Mouse (Mus musculus) MEL (cell line): Measurements from ENCODE around the gene Dcdc2a. TPM values are rescaled to one million over a fixed set of nuclear protein-coding genes. Genes with fewer than 3 reads are reported as not detected.

ENCODE experiments used
- DNase-seq: peaks from one replicate; pipeline ENCODE4 v3.0.0; 2011; ENCODE audit warnings: low read depth, low spot score
- H3K27ac ChIP-seq: 2 replicates; pipeline ENCODE4 v1.5.1; 2012; ENCODE audit warnings: low read depth, mild to moderate bottlenecking, control low read depth, low read length, moderate library complexity; ENCODE audit not compliant: control insufficient read depth
- H3K27me3 ChIP-seq, 2 experiments: fragments of 150-350 bp in 1 of 2; sonication (generic) in 1 of 2; 2 replicates each; pipeline ENCODE4 v1.6.1; 2012; ENCODE audit warnings: low read length in 2 of 2, mild to moderate bottlenecking in 2 of 2, improper control_type of control experiment in 1 of 2, moderate library complexity in 1 of 2; ENCODE audit not compliant: insufficient read depth in 2 of 2, control insufficient read depth in 1 of 2
- H3K36me3 ChIP-seq, 2 experiments: 2 replicates each; pipeline ENCODE4 v1.6.1; 2012 to 2014; ENCODE audit warnings: low read length in 2 of 2, improper control_type of control experiment in 1 of 2, inconsistent platforms in 1 of 2, mild to moderate bottlenecking in 1 of 2; ENCODE audit not compliant: insufficient read depth in 2 of 2, control insufficient read depth in 1 of 2
- H3K4me1 ChIP-seq, 2 experiments: fragments of 150-350 bp in 1 of 2; sonication (generic) in 1 of 2; 2 replicates each; pipeline ENCODE4 v1.6.1; 2012; ENCODE audit warnings: low read length in 2 of 2, improper control_type of control experiment in 1 of 2, mild to moderate bottlenecking in 1 of 2; ENCODE audit not compliant: insufficient read depth in 2 of 2, control insufficient read depth in 1 of 2
- H3K4me3 ChIP-seq, 2 experiments: fragments of 150-350 bp in 1 of 2; sonication (generic) in 1 of 2; 2 replicates each; pipeline ENCODE4 v1.5.1; 2012; ENCODE audit warnings: low read depth in 2 of 2, low read length in 2 of 2, mild to moderate bottlenecking in 2 of 2, moderate library complexity in 2 of 2, control low read depth in 1 of 2, improper control_type of control experiment in 1 of 2; ENCODE audit not compliant: control insufficient read depth in 1 of 2, insufficient read depth in 1 of 2
- H3K79me2 ChIP-seq: 2 replicates; pipeline ENCODE4 v1.6.1; 2012; ENCODE audit warnings: mild to moderate bottlenecking, low read length, moderate library complexity; ENCODE audit not compliant: control insufficient read depth, poor library complexity, insufficient read depth
- H3K9ac ChIP-seq: 2 replicates; pipeline ENCODE4 v1.6.1; 2012; ENCODE audit warnings: low read depth, mild to moderate bottlenecking, control low read depth, low read length, moderate library complexity; ENCODE audit not compliant: control insufficient read depth, poor library complexity, severe bottlenecking
- H3K9me3 ChIP-seq: fragments of 150-350 bp; sonication (generic); replicated peaks from 2 replicates; pipeline ENCODE4 v1.6.1; 2012; ENCODE audit warnings: mild to moderate bottlenecking, low read length, improper control_type of control experiment, moderate library complexity; ENCODE audit not compliant: insufficient read depth
- BHLHE40 ChIP-seq: IDR thresholded peaks from 2 replicates; pipeline ENCODE4 v1.6.1; 2012; ENCODE audit warnings: low read depth, mild to moderate bottlenecking, inconsistent platforms, low read length, improper control_type of control experiment, borderline replicate concordance
- CHD2 ChIP-seq: IDR thresholded peaks from 2 replicates; pipeline ENCODE4 v1.6.1; 2011; ENCODE audit warnings: low read length, improper control_type of control experiment
- CTCF ChIP-seq, 3 experiments: IDR thresholded peaks in 2 of 3; conservative IDR thresholded peaks in 1 of 3; 2 replicates each; pipeline ENCODE4 v1.5.1; 2011 to 2012; ENCODE audit warnings: low read length in 3 of 3, low read depth in 2 of 3, mild to moderate bottlenecking in 2 of 3, improper control_type of control experiment in 1 of 3, inconsistent platforms in 1 of 3, mixed read lengths in 1 of 3, moderate library complexity in 1 of 3; ENCODE audit not compliant: control insufficient read depth in 1 of 3, insufficient read depth in 1 of 3, poor library complexity in 1 of 3, severe bottlenecking in 1 of 3
- E2F4 ChIP-seq: IDR thresholded peaks from 2 replicates; pipeline ENCODE4 v1.6.1; 2011; ENCODE audit warnings: low read depth, low read length, improper control_type of control experiment, borderline replicate concordance
- GATA1 ChIP-seq: IDR thresholded peaks from 2 replicates; pipeline ENCODE4 v1.6.1; 2011; ENCODE audit warnings: low read depth, low read length, improper control_type of control experiment
- HCFC1 ChIP-seq: IDR thresholded peaks from 2 replicates; pipeline ENCODE4 v1.6.1; 2012; ENCODE audit warnings: low read depth, mild to moderate bottlenecking, inconsistent platforms, low read length, improper control_type of control experiment, moderate library complexity
- JUND ChIP-seq: IDR thresholded peaks from 2 replicates; pipeline ENCODE4 v1.6.1; 2011; ENCODE audit warnings: low read depth, mild to moderate bottlenecking, improper control_type of control experiment, low read length
- KAT2A ChIP-seq: conservative IDR thresholded peaks from 2 replicates; pipeline ENCODE4 v1.6.1; 2012; ENCODE audit warnings: low read depth, low read length, improper control_type of control experiment, inconsistent platforms
- MAFK ChIP-seq: IDR thresholded peaks from 2 replicates; pipeline ENCODE4 v1.6.1; 2011; ENCODE audit warnings: low read depth, mild to moderate bottlenecking, low read length, improper control_type of control experiment, borderline replicate concordance
- MAZ ChIP-seq: IDR thresholded peaks from 2 replicates; pipeline ENCODE4 v1.6.1; 2012; ENCODE audit warnings: low read depth, mild to moderate bottlenecking, inconsistent platforms, low read length, improper control_type of control experiment
- MXI1 ChIP-seq: IDR thresholded peaks from 2 replicates; pipeline ENCODE4 v1.6.1; 2011; ENCODE audit warnings: mild to moderate bottlenecking, low read depth, low read length, improper control_type of control experiment
- MYC ChIP-seq: IDR thresholded peaks from 2 replicates; pipeline ENCODE4 v1.6.1; 2011; ENCODE audit warnings: low read depth, mild to moderate bottlenecking, low read length, improper control_type of control experiment, moderate library complexity
- POLR2A ChIP-seq, 2 experiments: IDR thresholded peaks; 2 replicates each; pipeline ENCODE4 v1.6.1; 2011 to 2012; ENCODE audit warnings: low read length in 2 of 2, mild to moderate bottlenecking in 2 of 2, control low read depth in 1 of 2, improper control_type of control experiment in 1 of 2, low read depth in 1 of 2, moderate library complexity in 1 of 2; ENCODE audit not compliant: control insufficient read depth in 1 of 2, insufficient read depth in 1 of 2, poor library complexity in 1 of 2
- POLR2AphosphoS2 ChIP-seq: IDR thresholded peaks from 2 replicates; pipeline ENCODE4 v1.6.1; 2011; ENCODE audit warnings: low read length, improper control_type of control experiment
- RCOR1 ChIP-seq: IDR thresholded peaks from 2 replicates; pipeline ENCODE4 v1.6.1; 2012; ENCODE audit warnings: low read depth, mild to moderate bottlenecking, inconsistent platforms, low read length, improper control_type of control experiment
- SIN3A ChIP-seq: IDR thresholded peaks from 2 replicates; pipeline ENCODE4 v1.6.1; 2012; ENCODE audit warnings: low read length, improper control_type of control experiment, inconsistent platforms
- SMC3 ChIP-seq: IDR thresholded peaks from 2 replicates; pipeline ENCODE4 v1.6.1; 2011; ENCODE audit warnings: low read depth, low read length, improper control_type of control experiment
- TBP ChIP-seq: IDR thresholded peaks from 2 replicates; pipeline ENCODE4 v1.8.0; 2011; ENCODE audit warnings: low read depth, low read length, improper control_type of control experiment
- TCF12 ChIP-seq: IDR thresholded peaks from 2 replicates; pipeline ENCODE4 v1.6.1; 2014; ENCODE audit warnings: low read depth, mild to moderate bottlenecking, inconsistent platforms, low read length, improper control_type of control experiment, moderate library complexity
- UBTF ChIP-seq: IDR thresholded peaks from 2 replicates; pipeline ENCODE4 v1.6.1; 2012; ENCODE audit warnings: low read depth, mild to moderate bottlenecking, inconsistent platforms, low read length, improper control_type of control experiment, moderate library complexity, borderline replicate concordance; ENCODE audit not compliant: insufficient read depth
- USF1 ChIP-seq: IDR thresholded peaks from 2 replicates; pipeline ENCODE4 v1.6.1; 2014; ENCODE audit warnings: low read depth, mild to moderate bottlenecking, inconsistent platforms, low read length, improper control_type of control experiment, moderate library complexity
- ZC3H11A ChIP-seq: IDR thresholded peaks from 2 replicates; pipeline ENCODE4 v1.6.1; 2012; ENCODE audit warnings: low read depth, mild to moderate bottlenecking, inconsistent platforms, low read length, improper control_type of control experiment
- ZKSCAN1 ChIP-seq: IDR thresholded peaks from 2 replicates; pipeline ENCODE4 v1.6.1; 2012; ENCODE audit warnings: low read depth, mild to moderate bottlenecking, inconsistent platforms, low read length, improper control_type of control experiment, moderate library complexity
- ZMIZ1 ChIP-seq: IDR thresholded peaks from 2 replicates; pipeline ENCODE4 v1.6.1; 2012; ENCODE audit warnings: low read depth, mild to moderate bottlenecking, inconsistent platforms, low read length, improper control_type of control experiment, moderate library complexity
- ZNF384 ChIP-seq: IDR thresholded peaks from 2 replicates; pipeline ENCODE4 v1.6.1; 2012; ENCODE audit warnings: low read depth, mild to moderate bottlenecking, inconsistent platforms, low read length, improper control_type of control experiment
- polyA plus RNA-seq, 2 experiments: library from polyadenylated mRNA; stranded (reverse) in 1 of 2; unstranded in 1 of 2; fragments of >175 nt in 1 of 2; fragments of >200 nt in 1 of 2; gene quantifications; 2 replicates each; pipeline versions ENCODE4 v1.2.1 to v1.2.4; 2012; ENCODE audit warnings: low replicate concordance in 2 of 2, low read depth in 1 of 2; ENCODE audit not compliant: insufficient read length in 2 of 2, insufficient read depth in 1 of 2, missing spikeins in 1 of 2
- total RNA-seq: library from RNA; depleted of rRNA; stranded (reverse); fragments of 300-350 nt; gene quantifications from 2 replicates; pipeline ENCODE4 v1.2.3, GENCODE M21; 2012

The Dcdc2a gene
- total and polyA plus RNA-seq, 3 experiments: not detected

GRCm38 (mm10) chr13:25083144-25083572 lies 27.4 kb downstream of the Dcdc2a start:
- Histone ChIP-seq H3K27ac (no peak overlapping the region), H3K36me3 (no peaks in the 10 kb centered on the region), H3K4me3 (no peak overlapping the region), H3K9ac (no peak overlapping the region), H3K27me3 (no peaks in the 10 kb centered on the region; a peak in 1 of 4 replicates), H3K79me2 (no peaks in the 10 kb centered on the region), H3K4me1 (no peaks in the 10 kb centered on the region), H3K9me3 (no peaks in the 10 kb centered on the region)
- no peak for DNase-seq
- TF ChIP-seq ZC3H11A (no peak), ZNF384 (no peak), JUND (no peak), MAFK (no peak), BHLHE40 (no peak), KAT2A (no peak), POLR2A (IDR thresholded peaks at IDR 0.05; ENCODE audit: control insufficient read depth in 1 of 2, insufficient read depth in 1 of 2, low read depth in 1 of 2, low read length in 2 of 2, poor library complexity in 1 of 2) (no peak), CHD2 (no peak)

DNA sequence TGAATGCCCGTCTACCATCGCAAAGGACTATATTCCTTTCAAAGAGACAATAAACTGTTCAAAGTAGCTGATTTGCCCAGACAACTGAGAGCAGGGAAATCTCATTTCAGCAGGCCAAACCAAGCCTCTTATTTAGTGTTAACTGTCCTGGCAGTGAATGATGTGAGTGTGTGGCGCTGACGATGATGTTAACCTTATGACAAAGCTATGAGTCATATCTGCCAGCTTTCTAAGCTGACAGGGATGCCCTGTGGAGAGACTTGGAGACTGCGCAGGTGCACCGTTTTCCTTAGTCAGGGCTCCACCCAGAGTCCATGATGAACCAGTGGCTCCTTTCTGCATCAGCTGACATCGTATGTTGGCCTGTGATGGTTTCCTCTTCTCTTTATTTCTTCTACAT lies 29.3 kb downstream of the Dcdc2a start:
- H3K79me2 ChIP-seq: no peaks in the 10 kb centered on the region
- H3K4me3 ChIP-seq: no peak overlapping the region
- no peak overlapping the region for H3K27ac ChIP-seq
- no peak for DNase-seq
- no peaks in the 10 kb centered on the region for H3K9me3 ChIP-seq
- no peaks in the 10 kb centered on the region for H3K36me3 ChIP-seq
- H3K9ac ChIP-seq: no peak overlapping the region
- no peaks in the 10 kb centered on the region; a peak in 1 of 4 replicates for H3K27me3 ChIP-seq
- TF ChIP-seq TCF12: no peak
- TF ChIP-seq CTCF (IDR thresholded peaks at IDR 0.05 in 2 of 3, conservative IDR thresholded peaks at IDR 0.05 in 1 of 3; ENCODE audit: control insufficient read depth in 1 of 3, insufficient read depth in 1 of 3, low read depth in 2 of 3, low read length in 3 of 3, poor library complexity in 1 of 3, severe bottlenecking in 1 of 3): no peak
- TF ChIP-seq E2F4: no peak
- TF ChIP-seq ZKSCAN1: no peak
- TF ChIP-seq GATA1: no peak
- no peak for TF ChIP-seq KAT2A
- TF ChIP-seq ZMIZ1: no peak
- TF ChIP-seq SIN3A: no peak
- no peak for TF ChIP-seq MXI1
- TF ChIP-seq POLR2AphosphoS2: no peak
- no peak for TF ChIP-seq MAZ
- TF ChIP-seq UBTF: no peak
- no peak for TF ChIP-seq CHD2
- no peak for TF ChIP-seq SMC3
- TF ChIP-seq MYC: no peak
- TF ChIP-seq RCOR1: no peak
- TF ChIP-seq ZC3H11A: no peak
- TF ChIP-seq TBP: no peak
- no peak for TF ChIP-seq USF1
- TF ChIP-seq HCFC1: no peak
- H3K4me1 ChIP-seq: no peaks in the 10 kb centered on the region
